Mouse (Mus musculus) embryonic fibroblast, embryonic 13.5 days (primary cell): ENCODE measurements around the gene Cped1. TPM values are rescaled to one million over a fixed set of nuclear protein-coding genes. Genes with fewer than 3 reads are reported as not detected.
"Not testable (repeated sequence)": the region's sequence is repeated elsewhere in the genome, so short reads cannot be mapped to it uniquely, and the experiment has no call there.

Experiments used
- H3K27ac ChIP-seq: 2 replicates; pipeline ENCODE4 v1.5.1; 2012; ENCODE audit warnings: low read length, control low read depth, inconsistent platforms; ENCODE audit not compliant: insufficient read depth
- H3K4me1 ChIP-seq: 2 replicates; pipeline ENCODE4 v1.6.1; 2011; ENCODE audit warnings: low read length; ENCODE audit not compliant: control insufficient read depth, insufficient read depth
- H3K4me3 ChIP-seq: 2 replicates; pipeline ENCODE4 v1.5.1; 2011; ENCODE audit warnings: mild to moderate bottlenecking, control low read depth, low read length; ENCODE audit not compliant: insufficient read depth
- CTCF ChIP-seq: IDR thresholded peaks from 2 replicates; pipeline ENCODE4 v1.5.1; 2011; ENCODE audit warnings: mild to moderate bottlenecking, control low read depth, low read length, moderate library complexity, borderline replicate concordance; ENCODE audit not compliant: insufficient read depth
- POLR2A ChIP-seq: IDR thresholded peaks from 2 replicates; pipeline ENCODE4 v1.6.1; 2011; ENCODE audit warnings: low read depth, mild to moderate bottlenecking, control low read depth, low read length, moderate library complexity
- polyA plus RNA-seq: library from polyadenylated mRNA; stranded (reverse); fragments of >200 nt; gene quantifications from 2 replicates; pipeline ENCODE4 v1.2.4, GENCODE M21; 2011; ENCODE audit warnings: low read depth; ENCODE audit not compliant: missing spikeins, insufficient read length

Gene Cped1
- polyA plus RNA-seq, 1 experiment: 34.4 TPM

DNA sequence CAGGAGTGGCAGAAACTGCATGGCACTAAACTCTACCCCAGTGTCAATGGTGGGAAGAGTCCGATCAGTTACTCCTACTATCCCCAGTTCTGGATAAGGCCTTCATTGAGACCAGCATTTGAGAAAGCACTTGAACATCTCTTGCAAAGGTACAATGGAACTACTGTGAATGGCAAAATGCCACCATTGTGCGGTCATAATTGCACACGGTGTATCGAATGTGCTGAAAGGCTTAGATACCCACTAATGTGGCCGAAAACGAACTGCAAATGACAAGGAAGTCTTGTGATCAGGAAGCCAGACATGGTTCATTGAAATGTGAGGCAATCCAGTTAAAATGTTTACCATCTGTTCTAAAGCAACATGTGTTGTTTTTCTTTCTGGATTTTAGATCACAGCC, 247.8 kb downstream of the Cped1 start:
- H3K4me1 ChIP-seq: no peaks in the 10 kb centered on the region; the same call in 1 of the 2 replicates
- H3K27ac ChIP-seq: no peak overlapping the region
- H3K4me3 ChIP-seq: no peak overlapping the region
- TF ChIP-seq CTCF (no peak), POLR2A (no peak)

DNA sequence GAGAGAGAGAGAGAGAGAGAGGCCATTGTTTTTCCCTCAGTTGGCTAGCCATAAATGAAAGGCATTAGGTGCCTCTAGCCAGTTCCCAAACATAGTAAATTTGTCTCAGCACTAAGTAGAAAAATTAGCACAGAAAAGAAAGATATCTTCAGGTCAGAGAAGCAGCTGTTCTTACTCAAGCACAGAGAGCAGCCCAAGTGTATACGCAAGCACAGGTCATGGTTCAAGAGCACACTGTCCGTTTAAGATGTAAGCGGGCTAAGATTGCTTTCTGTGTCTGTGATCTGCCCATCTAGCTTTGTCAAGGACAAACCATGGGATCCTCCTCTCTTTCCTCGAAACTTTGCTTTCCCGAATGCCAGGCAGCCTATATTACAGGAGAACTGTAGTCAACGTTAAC, 249.4 kb downstream of the Cped1 start:
- Histone ChIP-seq H3K4me1 (no peaks in the 10 kb centered on the region; the same call in 1 of the 2 replicates), H3K4me3 (no peak overlapping the region)
- TF ChIP-seq CTCF: no peak
- TF ChIP-seq POLR2A: no peak

DNA sequence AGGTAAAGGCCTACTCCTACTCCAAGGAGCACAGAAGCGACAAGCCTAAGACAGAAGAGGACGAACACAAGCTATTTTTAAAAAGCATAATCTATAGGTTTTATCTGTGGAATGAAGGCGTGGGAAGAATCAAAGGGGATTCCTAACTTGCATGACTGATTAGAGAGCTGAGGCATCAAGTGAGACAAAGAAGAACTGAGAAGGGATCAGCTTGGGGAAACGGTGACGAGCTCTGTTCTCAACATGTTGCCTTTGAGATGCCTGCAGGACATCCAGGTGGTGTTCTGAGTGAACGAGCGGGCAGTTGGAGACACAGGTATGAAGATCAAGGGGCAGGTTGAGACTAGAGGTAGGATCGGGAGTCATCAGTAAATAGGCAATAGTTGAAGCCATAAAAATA, 257.6 kb downstream of the Cped1 start:
- Histone ChIP-seq H3K4me1 (no peaks in the 10 kb centered on the region), H3K4me3 (no peak overlapping the region), H3K27ac (no peak overlapping the region)
- TF ChIP-seq CTCF (no peak), POLR2A (no peak)

More for the DNA sequence above, 249.4 kb downstream of the Cped1 start:
- peak overlapping the region; percentile 17; the same call in 1 of the 2 replicates for H3K27ac ChIP-seq

- no peak overlapping the region for H3K4me3 ChIP-seq
- H3K4me1 ChIP-seq: no peaks in the 10 kb centered on the region
- TF ChIP-seq CTCF (no peak), POLR2A (no peak)
- no peak overlapping the region for H3K27ac ChIP-seq
Observed at GRCm38 (mm10) chr6:22246696-22247095, 261.0 kb downstream of the Cped1 start.

DNA sequence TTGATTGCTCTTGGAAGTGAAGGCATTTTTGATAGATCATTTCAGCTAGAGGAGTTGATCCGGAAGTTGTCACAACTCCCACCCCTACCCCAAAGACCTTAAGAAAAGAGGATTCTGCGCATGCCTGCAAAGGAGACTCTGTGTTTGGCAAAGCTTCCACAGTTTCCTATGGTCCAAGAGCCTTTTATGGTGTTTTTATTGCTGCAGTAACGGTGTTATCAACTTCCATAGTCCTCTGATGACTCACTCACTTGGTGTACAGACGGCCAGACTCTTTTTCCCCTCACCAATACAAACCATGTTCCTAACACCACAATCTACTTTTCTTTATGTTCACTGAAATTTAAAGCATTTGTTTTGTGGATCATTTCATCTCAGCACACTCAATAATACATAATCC, 273.1 kb downstream of the Cped1 start:
- Histone ChIP-seq H3K4me1 (peaks cover 5% of the 10 kb centered on the region), H3K27ac (peak overlapping the region; percentile 80), H3K4me3 (no peak overlapping the region)
- no peak for TF ChIP-seq POLR2A
- no peak for TF ChIP-seq CTCF

- H3K4me1 ChIP-seq: peaks cover 5% of the 10 kb centered on the region
- TF ChIP-seq POLR2A: no peak
- no peak for TF ChIP-seq CTCF
- H3K4me3 ChIP-seq: no peak overlapping the region
- H3K27ac ChIP-seq: no peak overlapping the region
Observed at GRCm38 (mm10) chr6:22262519-22262918, 276.8 kb downstream of the Cped1 start.

DNA sequence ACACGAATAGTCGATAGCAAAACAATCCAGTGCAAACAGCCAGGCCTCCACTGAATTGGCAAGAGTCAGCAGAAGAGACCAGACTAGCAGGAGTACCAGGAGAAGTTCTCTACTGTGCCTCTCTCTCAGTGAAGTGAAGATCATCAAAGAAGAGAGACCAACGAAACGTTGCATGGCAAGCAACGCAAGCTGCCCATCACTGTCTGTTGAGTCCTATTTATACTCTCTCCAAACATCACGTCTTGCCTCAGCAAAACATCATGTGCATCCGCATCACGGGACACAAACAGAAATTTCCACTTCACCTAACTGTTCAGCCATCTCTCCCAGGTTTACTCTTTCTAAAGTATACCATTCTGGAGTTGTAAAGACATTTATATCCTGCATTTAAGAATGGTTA, 278.4 kb downstream of the Cped1 start:
- H3K27ac ChIP-seq, H3K4me1 ChIP-seq, H3K4me3 ChIP-seq: not testable (repeated sequence)

- H3K4me3 ChIP-seq: no peak overlapping the region
- TF ChIP-seq CTCF (no peak), POLR2A (no peak)
- peaks cover 2% of the 10 kb centered on the region; the same call in 1 of the 2 replicates for H3K4me1 ChIP-seq
- no peak overlapping the region for H3K27ac ChIP-seq
Observed at GRCm38 (mm10) chr6:22266018-22266417, 280.3 kb downstream of the Cped1 start.

DNA sequence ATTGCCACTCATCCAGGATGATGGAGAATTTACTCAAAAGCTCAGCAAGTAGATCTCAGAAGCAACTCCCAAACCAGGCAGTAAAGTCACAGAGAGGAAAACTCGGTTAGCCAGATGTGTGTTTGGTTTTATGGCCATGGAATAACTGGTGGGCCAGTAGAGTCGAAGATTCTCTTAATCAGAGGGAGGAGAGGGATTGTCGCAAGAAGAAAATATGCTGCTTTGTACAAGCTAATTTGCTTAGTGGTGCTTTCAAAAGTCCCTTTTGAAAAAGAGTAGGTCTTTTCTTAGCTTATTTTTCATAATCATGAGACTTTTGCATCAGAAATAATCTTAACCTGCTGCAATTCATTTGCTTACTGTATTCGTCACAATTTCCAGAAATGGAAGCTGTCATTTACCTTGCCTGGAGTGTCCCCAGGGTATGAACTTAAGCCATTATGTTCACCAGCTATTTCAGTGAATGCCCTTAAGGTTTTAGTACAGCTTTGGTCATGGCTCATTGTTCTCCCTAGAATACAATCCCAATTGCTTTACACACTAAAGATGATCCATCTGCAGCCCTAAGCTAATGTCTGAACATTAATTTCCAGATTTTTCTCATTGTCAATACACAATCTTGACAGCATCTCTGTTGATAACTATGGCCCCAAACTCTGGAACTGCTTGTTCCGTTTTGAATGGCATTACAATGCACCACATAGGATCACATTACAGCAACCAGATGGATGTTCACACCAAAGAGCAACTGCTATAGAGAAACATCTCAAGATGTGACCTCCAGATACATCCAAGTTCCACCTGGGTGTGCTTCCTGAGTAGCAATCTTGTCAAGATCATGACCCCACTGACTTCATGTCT, 282.3 kb downstream of the Cped1 start:
- Histone ChIP-seq H3K4me1 (peaks cover 2% of the 10 kb centered on the region; the same call in 1 of the 2 replicates), H3K4me3 (no peak overlapping the region), H3K27ac (no peak overlapping the region)
- TF ChIP-seq CTCF (no peak), POLR2A (no peak)

- H3K4me1 ChIP-seq: peaks cover 2% of the 10 kb centered on the region; the same call in 1 of the 2 replicates
- H3K4me3 ChIP-seq: no peak overlapping the region
- no peak for TF ChIP-seq CTCF
- no peak for TF ChIP-seq POLR2A
- no peak overlapping the region for H3K27ac ChIP-seq
Observed at GRCm38 (mm10) chr6:22268677-22269076, 283.0 kb downstream of the Cped1 start.
